Mouse (Mus musculus) MEL-GATA-1-ER (cell line): ENCODE data around the gene Ndufaf7.

Experiments used
- DNase-seq: peaks from one replicate; pipeline ENCODE4 v3.0.0-alpha.2; 2012; ENCODE audit warnings: low read depth; ENCODE audit errors: extremely low read depth

The Ndufaf7 gene

GRCm38 (mm10) chr17:78964387-78964786 is 27.5 kb downstream of the Ndufaf7 start:
- DNase-seq = no peak

- DNase-seq = no peak
These were observed 29.4 kb downstream of the Ndufaf7 start for GRCm38 (mm10) chr17:78966092-78966883.

- DNase-seq = no peak
These were observed 31.6 kb downstream of the Ndufaf7 start for GRCm38 (mm10) chr17:78968500-78968899.

DNA sequence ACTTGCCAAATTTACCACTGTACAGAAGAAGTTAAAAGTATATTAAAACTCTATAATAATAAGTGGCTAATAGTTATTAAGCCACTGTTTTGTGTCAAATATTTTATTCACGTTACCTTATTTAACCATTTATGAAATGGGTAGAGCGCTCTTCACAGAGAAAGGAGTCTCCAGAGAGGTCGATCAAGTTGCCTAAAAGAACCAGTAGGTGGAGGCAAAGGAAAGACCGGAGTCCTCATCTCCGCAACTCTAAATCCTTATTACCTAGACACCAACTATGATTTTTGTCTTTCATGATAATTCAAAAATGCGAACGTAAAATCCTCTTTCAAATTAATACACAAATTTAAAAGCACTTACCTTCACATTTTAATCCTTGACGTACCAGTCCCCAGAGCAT is 46.2 kb downstream of the Ndufaf7 start:
- no peak for DNase-seq

- DNase-seq = no peak
These were observed 46.8 kb downstream of the Ndufaf7 start for GRCm38 (mm10) chr17:78983736-78984135.

DNA sequence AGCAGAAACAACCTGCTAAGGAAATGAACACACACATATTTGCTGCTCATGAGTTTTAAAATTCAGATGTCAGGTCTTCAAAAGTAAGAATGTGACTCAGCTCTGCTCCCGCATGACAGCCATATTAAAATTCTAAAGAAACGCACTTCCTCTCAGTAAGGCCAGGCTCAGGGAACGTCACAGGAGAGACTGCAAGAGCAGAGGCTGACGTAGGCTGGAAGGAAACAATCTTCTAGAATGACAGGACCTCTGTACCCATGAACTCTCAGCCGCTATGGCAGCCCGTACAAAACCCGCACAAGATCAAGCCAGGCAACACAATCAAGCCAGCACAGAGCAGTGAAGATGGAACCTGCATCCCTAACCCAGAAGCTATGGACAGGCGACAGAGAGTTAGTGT is 52.1 kb downstream of the Ndufaf7 start:
- no peak for DNase-seq

- DNase-seq = no peak
These were observed 54.6 kb downstream of the Ndufaf7 start for GRCm38 (mm10) chr17:78991549-78991948.

DNA sequence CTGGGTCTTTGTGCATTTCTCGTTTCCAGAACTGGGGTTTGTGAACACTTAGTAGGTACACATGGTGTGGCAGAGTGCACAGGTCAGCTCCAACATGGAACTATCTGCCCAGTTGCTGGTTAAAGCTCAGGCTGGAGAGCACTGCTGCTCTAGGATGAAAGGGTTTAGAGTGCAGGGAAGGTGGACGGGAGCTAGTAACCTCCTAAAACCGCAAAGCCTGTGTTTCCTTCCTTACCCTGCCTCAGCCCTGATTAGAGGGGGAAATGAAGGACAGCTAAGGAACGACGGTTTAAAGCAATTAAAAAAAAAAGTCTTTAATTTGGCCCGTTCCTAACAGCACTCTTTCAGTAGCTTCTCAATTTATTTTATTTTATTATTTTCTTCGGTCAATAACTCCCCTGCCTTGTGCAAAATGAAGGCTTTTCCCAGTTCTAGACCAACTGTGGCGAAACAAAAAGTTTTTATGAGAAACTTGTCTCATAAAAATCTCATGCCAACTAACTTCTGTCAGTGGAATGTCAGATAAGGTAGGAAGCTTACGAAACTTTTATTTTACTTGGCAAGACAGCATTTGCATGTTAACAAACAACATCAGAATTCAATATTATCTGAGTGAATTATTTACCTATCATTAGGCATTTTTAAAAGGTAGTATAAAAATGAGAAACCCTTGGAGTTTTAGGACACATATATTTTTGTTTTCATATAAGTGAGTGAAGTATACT is 55.5 kb downstream of the Ndufaf7 start:
- DNase-seq = no peak

- DNase-seq = no peak
These were observed 56.7 kb downstream of the Ndufaf7 start for GRCm38 (mm10) chr17:78993670-78994069.

- no peak for DNase-seq
These were observed 57.4 kb downstream of the Ndufaf7 start for GRCm38 (mm10) chr17:78994382-78994781.

GRCm38 (mm10) chr17:78994931-78995820 is 58.2 kb downstream of the Ndufaf7 start:
- DNase-seq = no peak
